Mouse (Mus musculus) CH12.LX (cell line): ENCODE results near the gene Traf3ip2.

Experiments used
- CTCF ChIP-seq, 2 experiments: IDR thresholded peaks in 1 of 2; conservative IDR thresholded peaks in 1 of 2; 2 replicates each; pipeline ENCODE4 v1.5.1; 2011 to 2012; ENCODE audit warnings: low read depth in 2 of 2, low read length in 2 of 2, improper control_type of control experiment in 1 of 2, inconsistent platforms in 1 of 2, mild to moderate bottlenecking in 1 of 2, moderate library complexity in 1 of 2
- ETS1 ChIP-seq: conservative IDR thresholded peaks from 2 replicates; pipeline ENCODE4 v1.6.1; 2012; ENCODE audit warnings: low read depth, mild to moderate bottlenecking, inconsistent platforms, low read length, improper control_type of control experiment, moderate library complexity
- JUND ChIP-seq: conservative IDR thresholded peaks from 2 replicates; pipeline ENCODE4 v1.6.1; 2011; ENCODE audit warnings: low read depth, low read length, improper control_type of control experiment
- KAT2A ChIP-seq: IDR thresholded peaks from 2 replicates; pipeline ENCODE4 v1.6.1; 2012; ENCODE audit warnings: low read length, improper control_type of control experiment, inconsistent platforms; ENCODE audit not compliant: insufficient replicate concordance
- MAX ChIP-seq: IDR thresholded peaks from 2 replicates; pipeline ENCODE4 v1.6.1; 2011; ENCODE audit warnings: low read length, improper control_type of control experiment
- POLR2A ChIP-seq: IDR thresholded peaks from 2 replicates; pipeline ENCODE4 v1.6.1; 2011; ENCODE audit warnings: low read depth, mild to moderate bottlenecking, improper control_type of control experiment, low read length
- SMC3 ChIP-seq: IDR thresholded peaks from 2 replicates; pipeline ENCODE4 v1.6.1; 2011; ENCODE audit warnings: low read depth, low read length, improper control_type of control experiment

DNA sequence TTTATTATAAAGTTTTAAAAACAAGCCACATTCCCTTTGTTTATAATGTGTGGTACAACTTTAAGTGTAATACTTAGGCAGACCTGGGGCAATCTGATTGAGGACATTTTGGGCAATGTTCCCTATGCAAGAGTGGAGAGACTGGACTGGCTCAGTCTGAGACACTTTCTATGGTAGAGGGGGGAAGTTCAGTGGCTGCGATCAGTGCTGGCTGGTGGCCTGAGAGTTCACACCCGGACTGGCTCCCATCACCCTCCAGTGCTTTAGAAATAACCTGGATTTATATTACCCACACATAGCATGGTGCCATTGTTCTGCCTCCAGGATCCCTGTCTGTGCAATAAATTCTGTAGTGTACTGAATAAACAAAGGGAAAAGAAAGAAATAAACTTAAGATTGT, 603 bp upstream of the Traf3ip2 start:
- TF ChIP-seq MAX, result no peak
- TF ChIP-seq POLR2A, result no peak
- no peak for TF ChIP-seq CTCF (conservative IDR thresholded peaks at IDR 0.05 in 1 of 2, IDR thresholded peaks at IDR 0.05 in 1 of 2; ENCODE audit: low read depth in 2 of 2, low read length in 2 of 2)
- no peak for TF ChIP-seq SMC3
- no peak for TF ChIP-seq KAT2A
- no peak for TF ChIP-seq ETS1
- TF ChIP-seq JUND, result no peak
